Mouse (Mus musculus) ES-E14 (cell line): ENCODE measurements around the gene Atrip.

ENCODE experiments used
- CHD2 ChIP-seq: IDR thresholded peaks from 2 replicates; pipeline ENCODE4 v1.6.1; 2014; ENCODE audit warnings: mild to moderate bottlenecking, low read depth, low read length, inconsistent platforms
- MAFK ChIP-seq: IDR thresholded peaks from 2 replicates; pipeline ENCODE4 v1.6.1; 2014; ENCODE audit warnings: mild to moderate bottlenecking, low read depth, low read length, inconsistent platforms; ENCODE audit not compliant: insufficient read depth
- ZNF384 ChIP-seq: IDR thresholded peaks from 2 replicates; pipeline ENCODE4 v1.6.1; 2012; ENCODE audit warnings: low read depth, low read length, inconsistent platforms

GRCm38 (mm10) chr9:109030312-109030711 is 43.6 kb downstream of the Atrip start:
- TF ChIP-seq ZNF384 (no peak), MAFK (no peak), CHD2 (no peak)
